Mouse (Mus musculus) 3134 (cell line): Measurements from ENCODE around the gene Gal3st2b.
"Not testable (repeated sequence)": the region's sequence is repeated elsewhere in the genome, so short reads cannot be mapped to it uniquely, and the experiment has no call there.

Experiments
- DNase-seq: peaks from one replicate; pipeline ENCODE4 v3.0.0-alpha.2; 2011; ENCODE audit warnings: low spot score; ENCODE audit not compliant: insufficient read length; ENCODE audit errors: extremely low read depth

The Gal3st2b gene

DNA sequence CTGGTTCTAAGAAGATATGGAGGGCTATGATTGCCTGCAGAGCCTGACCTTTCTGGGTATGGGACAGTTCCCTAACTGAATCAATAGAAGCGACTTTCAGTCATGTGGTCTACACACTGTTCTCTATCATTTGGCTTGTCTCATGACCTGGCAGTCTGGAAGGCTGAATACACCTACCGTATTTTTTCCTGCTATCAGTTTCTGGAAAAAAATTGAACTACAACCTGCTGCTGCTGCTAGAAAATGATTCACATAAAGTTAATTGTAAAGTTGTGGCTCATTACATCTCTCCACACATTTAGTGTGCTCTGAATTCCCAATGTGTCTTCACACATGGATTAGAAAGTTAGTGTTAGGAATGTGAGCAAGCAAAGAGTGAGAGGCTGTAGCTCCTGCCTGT, at the start of gene Gal3st2b:
Gene Gal3st2b (plus strand): TSS at position 301 of the 400 bp plus-strand sequence.
- not testable (repeated sequence) for DNase-seq

DNA sequence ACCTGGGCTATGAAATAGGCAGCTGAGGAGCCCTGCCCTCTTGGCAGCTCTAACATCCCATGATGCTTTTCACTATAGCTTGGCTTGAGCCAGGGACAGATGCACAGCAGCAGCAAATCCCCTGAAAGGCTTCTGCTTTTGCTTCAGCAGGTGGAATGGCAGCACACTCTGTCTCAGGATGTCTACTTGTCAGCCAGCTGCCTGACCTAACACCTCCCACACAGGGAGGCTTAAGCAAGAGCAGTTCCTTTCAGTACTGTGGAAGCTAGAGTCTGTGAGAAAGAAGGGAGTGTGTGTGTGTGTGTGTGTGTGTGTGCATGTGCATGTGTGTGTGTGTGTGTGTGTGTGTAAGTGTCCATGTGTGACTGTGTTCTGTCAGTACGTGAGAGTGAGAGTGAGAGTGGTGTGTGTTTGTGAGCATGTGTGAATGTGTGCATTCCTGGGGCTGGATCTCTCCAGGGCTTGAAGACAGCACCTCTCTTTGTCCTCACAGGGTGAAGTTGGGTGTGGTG, 46.5 kb upstream of the Gal3st2b start:
- DNase-seq, result not testable (repeated sequence)

DNA sequence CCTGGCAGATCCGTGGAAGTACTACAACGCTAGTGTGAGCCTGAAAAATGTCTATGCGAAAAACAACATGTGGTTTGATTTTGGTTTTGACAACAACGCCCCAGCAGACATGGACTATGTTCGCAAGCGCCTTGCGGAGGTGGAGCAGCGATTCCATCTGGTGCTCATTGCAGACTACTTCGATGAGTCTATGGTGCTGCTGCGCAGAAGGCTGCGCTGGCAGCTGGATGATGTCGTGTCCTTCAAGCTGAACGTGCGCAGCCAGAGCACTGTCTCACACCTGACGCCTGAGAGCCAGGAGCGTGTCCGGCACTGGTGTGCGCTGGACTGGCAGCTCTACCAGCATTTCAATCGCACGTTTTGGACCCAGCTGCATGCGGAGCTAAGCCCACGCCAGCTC, 43.7 kb upstream of the Gal3st2b start:
- DNase-seq, result not testable (repeated sequence)

DNA sequence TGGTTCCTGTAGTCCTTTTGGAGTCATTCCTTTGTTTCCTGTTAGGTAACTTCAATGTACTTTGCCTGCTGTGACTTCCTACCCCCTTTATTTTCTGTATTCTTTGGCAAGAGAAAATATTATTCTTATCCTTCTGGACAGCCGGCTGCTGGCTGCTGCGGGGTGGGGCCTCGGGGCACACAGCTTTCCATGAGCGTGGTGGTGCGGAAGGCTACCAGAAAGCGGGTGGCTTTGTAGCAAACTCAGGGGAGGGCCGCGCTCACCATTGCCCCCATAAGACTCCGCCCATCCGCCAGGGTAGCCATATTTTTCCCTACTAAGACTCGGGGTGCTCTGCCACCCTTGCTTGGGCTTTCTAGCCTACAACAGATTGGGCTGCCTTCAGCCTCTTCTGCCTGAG, 36.3 kb upstream of the Gal3st2b start:
- DNase-seq, result not testable (repeated sequence)

DNA sequence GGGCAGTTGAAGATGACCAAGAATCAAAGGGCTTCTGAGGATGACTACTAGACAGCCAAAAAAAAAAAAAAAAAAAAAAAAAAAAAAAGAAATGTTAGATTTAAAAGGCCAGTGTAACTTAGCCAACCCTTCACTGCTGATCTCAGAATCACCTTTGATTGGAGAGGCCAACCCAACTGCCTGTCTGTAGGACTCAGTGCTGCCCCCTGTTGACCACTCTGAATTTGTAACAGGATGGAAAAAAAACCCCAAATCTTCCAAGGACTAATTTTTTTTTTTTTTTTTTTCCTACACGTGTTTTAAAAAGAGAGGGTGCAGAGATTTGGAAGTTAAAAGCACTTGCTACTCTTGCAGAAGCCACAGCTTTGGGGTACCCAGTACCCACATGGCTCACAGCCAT, 27.2 kb upstream of the Gal3st2b start:
- DNase-seq, result not testable (repeated sequence)

DNA sequence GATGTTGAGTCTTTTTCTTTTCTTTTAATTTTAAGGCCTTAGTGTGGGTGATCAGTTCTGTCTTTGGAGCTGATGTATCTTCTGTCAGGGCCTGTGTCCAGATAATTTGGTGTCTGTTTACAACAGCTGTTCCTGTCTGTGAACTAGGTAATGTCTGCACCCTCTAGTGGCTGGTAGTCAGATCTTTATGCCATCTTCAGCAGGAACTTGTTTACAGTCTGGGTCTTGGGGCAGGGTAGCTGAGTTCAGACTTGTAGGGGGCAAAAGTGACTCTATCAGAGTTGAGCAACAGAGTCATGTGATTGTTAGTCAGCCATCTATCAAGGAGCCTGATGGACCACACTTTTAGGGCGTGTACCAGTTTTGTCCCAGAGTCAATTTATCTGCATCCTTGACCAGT, 20.7 kb upstream of the Gal3st2b start:
- DNase-seq, result not testable (repeated sequence)

DNA sequence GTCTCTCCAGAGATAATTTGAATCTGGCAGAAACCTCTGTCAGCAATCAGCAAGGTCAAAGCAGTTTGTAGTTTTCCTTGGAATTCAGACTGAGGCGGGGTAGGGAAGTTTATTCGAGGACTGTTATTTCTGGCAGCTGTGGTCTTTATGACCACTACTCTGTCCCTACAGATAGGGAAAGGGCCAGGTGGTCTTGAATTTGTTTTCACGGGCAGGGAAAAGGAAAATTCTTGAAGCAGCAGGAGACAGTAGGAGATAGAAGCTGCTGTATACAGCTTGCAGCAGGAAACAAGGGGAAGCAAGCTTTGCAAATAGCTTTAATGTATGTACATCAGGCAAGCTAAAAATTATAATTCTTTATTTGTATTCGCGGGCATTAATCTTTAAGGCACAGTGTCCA, 16.8 kb upstream of the Gal3st2b start:
- not testable (repeated sequence) for DNase-seq

DNA sequence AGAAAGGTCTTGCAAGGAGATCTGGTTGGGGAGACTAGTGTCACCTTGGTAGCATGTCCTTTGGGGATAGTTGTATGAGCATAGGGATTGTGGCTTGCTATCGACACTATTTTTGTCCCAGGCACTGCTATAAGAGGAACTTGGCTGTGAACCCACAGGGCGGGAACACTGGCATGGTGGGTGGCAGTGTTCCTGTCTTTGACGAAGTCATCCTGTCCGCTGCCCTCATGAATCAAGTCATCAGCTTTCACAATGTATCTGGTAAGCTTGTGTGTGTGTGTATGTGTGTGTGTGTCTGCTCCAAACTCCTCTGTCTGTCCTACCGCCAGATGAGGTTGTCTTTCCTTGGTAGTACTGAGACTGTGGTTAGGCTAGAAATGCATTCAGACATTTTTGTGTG, 11.4 kb upstream of the Gal3st2b start:
- not testable (repeated sequence) for DNase-seq

DNA sequence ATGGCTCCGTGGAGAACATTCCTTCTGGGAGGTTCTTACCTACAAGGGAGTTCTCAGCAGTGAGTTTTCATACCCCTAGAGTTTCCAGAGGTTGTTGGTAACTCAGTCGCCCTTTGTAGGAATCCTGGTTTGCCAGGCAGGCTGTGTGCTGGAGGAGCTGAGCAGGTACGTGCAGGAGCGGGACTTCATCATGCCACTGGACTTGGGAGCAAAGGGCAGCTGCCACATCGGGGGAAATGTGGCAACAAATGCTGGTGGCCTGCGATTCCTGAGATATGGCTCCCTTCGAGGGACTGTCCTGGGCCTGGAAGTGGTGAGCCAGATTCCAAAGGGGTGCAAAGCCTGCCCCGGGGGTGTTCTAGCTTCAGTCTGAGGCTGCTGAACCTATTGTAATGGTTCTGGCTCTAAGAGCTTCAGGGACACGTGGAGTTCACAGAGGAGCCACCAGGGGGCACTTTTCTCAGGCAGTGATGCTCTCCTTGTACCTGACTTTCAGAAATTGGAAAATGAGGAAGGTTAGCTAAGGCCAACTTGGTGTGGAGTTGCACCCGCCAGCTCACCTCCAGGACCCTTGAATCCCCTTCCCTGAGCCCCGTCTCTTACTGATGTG, 9.0 kb upstream of the Gal3st2b start:
- not testable (repeated sequence) for DNase-seq

DNA sequence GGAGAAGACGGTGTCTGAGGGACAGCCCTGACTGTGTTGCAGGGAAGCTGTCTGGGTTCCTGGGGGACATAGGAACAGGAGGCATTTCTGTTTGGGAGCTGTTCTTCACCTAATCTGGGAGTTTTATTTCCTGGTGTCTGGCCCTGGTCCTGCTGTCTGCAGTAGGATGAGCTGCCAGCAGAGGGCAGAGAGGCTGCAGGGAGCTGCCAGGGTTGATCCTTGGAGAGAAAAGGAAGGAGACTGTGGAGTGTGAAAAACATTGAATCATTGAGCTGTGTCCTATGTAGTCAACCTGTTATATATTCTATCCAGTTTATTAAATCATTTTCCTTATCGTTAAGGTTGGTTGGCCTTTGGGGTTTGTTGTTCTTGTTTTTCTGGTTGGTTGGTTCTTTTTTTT, 6.2 kb upstream of the Gal3st2b start:
- not testable (repeated sequence) for DNase-seq

DNA sequence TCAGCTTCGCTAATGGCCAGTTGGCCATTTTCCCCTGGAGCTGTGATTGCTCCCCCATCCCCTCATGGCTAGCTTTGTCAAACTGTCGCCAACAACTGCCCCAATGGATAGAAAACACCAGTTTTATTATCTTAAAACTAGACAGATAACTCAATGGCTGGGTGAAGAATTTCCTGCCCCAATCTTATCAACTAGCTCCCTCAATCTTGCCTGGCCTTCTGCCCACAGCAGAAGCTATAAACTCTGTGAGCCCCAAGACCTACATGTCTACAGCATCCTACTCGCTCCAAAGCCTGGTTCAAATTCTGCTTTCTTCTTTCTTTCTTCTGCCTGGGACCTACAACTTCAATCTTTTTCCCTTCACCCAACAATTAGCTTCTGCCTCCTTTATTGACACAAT, 951 bp upstream of the Gal3st2b start:
- not testable (repeated sequence) for DNase-seq

DNA sequence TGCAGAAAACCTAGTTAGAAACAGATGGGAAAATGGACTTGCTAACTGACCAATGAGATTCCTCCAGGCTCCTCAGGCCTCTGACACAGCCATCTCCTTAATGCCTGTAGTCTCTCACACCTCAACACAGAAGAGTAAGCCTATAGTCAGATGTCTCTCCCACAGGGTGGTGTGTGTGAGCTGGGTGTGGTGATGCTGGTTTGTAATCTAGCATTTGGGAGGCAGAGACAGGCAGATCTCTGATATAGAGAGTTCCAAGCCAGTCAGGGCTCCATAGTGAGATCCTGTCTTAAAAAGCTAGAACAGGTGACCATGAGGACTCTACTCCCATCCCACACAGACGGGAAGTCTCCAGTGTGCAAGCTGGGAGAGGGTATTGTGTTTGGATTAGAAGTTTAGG, 664 bp downstream of the Gal3st2b start:
- not testable (repeated sequence) for DNase-seq

DNA sequence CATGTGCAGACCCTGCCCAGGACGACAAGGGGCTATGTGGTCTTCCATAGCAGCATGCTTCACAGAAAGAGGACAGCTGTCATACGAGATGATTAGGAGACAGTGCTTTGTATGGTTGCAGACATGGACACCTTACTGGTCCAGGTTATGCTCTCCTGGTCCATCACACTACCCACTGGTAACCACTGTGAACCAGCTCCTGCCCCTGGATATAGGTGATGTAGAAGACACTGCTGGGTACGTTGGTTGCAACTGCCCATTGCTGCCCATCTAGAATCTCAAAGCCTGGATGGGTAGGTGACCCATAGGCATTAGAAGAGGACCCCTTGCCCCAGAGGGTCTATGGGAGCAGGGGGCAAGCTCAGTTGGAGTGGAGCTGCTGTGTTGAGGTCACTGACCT, 1.2 kb downstream of the Gal3st2b start:
- DNase-seq, result not testable (repeated sequence)

DNA sequence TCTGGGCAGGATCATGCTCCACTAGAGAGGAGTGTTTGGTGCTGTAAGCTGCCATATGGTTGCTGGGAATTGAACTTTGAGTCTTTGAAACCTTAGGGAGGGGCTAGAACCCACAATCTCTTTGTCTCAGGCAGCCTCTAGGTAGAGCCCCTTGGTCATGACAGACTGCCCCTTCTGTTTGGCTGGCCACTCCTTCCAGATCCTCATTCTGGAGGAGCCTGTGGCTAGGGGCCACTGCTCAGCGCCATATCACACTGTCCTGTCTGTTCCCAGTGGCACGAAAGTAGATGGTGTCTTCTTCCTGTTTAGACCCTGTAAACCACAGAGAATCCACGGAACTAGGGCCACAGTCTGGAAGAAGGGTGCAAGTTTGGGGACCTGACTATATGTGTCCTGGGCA, 4.5 kb downstream of the Gal3st2b start:
- DNase-seq, result not testable (repeated sequence)

DNA sequence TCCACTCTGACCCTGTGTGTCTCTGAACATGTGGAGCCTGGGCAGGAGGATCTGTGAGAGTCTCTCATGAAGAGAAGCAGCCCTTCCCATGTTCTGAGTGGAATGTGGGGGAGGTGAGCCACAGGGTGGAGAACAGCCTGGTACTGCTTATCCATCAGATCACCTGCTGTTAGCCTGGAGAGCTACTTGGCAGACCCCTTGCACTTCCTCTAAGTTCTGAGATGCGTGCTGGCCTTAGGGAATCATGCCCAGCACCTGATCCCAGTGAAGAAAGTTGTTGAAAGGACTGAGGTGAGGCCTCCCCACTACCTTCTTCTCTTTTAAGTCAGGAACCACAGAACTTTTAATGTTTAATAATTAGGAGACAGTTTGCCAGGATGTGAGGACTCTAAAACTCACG, 5.0 kb downstream of the Gal3st2b start:
- DNase-seq, result not testable (repeated sequence)

DNA sequence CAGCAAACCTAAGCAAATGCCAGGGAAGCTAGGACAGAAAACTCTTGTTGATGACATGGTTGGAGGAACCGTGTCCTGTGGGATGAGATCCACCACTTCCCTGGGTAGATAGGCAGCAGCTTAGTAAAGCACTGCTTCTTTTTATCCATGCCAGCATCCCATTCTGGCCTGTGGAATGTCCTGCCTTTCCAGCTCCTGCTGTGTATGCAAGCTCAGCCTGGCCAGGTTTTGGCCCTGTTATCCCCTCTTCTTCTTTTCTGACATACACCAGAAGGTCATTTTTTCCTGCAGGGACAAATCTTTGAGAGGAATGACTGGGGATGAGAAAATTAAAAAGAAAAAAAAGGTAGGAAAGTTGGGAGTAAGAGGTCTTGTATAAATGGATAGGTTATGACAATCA, 17.3 kb downstream of the Gal3st2b start:
- DNase-seq, result not testable (repeated sequence)

DNA sequence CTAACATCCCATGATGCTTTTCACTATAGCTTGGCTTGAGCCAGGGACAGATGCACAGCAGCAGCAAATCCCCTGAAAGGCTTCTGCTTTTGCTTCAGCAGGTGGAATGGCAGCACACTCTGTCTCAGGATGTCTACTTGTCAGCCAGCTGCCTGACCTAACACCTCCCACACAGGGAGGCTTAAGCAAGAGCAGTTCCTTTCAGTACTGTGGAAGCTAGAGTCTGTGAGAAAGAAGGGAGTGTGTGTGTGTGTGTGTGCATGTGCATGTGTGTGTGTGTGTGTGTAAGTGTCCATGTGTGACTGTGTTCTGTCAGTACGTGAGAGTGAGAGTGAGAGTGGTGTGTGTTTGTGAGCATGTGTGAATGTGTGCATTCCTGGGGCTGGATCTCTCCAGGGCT, 19.7 kb downstream of the Gal3st2b start:
- not testable (repeated sequence) for DNase-seq

DNA sequence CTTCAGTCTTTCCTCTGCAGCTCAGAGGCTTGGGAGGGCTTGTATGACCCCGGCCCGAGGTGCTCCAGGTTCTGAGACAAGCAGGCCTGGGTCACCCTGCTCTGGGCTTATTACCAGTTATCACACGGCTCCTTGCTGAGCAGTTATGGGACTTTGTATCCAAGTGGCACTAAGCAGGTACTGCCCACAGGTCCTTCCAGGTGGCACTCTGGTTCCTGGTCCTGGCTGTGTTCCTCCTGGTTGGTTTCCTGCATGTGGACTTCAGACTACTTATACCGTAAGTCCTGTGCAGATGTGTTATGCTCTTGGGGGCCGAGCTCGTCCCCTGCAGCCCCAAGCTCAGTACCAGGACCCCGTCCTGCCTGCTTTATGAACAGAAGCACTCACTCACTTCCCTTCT, 20.3 kb downstream of the Gal3st2b start:
- DNase-seq, result not testable (repeated sequence)

DNA sequence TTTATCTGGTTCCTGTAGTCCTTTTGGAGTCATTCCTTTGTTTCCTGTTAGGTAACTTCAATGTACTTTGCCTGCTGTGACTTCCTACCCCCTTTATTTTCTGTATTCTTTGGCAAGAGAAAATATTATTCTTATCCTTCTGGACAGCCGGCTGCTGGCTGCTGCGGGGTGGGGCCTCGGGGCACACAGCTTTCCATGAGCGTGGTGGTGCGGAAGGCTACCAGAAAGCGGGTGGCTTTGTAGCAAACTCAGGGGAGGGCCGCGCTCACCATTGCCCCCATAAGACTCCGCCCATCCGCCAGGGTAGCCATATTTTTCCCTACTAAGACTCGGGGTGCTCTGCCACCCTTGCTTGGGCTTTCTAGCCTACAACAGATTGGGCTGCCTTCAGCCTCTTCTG, 31.0 kb downstream of the Gal3st2b start:
- not testable (repeated sequence) for DNase-seq

DNA sequence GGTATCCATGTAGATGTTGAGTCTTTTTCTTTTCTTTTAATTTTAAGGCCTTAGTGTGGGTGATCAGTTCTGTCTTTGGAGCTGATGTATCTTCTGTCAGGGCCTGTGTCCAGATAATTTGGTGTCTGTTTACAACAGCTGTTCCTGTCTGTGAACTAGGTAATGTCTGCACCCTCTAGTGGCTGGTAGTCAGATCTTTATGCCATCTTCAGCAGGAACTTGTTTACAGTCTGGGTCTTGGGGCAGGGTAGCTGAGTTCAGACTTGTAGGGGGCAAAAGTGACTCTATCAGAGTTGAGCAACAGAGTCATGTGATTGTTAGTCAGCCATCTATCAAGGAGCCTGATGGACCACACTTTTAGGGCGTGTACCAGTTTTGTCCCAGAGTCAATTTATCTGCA, 48.4 kb downstream of the Gal3st2b start:
- DNase-seq, result not testable (repeated sequence)

DNA sequence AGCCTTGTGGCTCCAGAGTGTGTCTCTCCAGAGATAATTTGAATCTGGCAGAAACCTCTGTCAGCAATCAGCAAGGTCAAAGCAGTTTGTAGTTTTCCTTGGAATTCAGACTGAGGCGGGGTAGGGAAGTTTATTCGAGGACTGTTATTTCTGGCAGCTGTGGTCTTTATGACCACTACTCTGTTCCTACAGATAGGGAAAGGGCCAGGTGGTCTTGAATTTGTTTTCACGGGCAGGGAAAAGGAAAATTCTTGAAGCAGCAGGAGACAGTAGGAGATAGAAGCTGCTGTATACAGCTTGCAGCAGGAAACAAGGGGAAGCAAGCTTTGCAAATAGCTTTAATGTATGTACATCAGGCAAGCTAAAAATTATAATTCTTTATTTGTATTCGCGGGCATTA, 52.3 kb downstream of the Gal3st2b start:
- not testable (repeated sequence) for DNase-seq

DNA sequence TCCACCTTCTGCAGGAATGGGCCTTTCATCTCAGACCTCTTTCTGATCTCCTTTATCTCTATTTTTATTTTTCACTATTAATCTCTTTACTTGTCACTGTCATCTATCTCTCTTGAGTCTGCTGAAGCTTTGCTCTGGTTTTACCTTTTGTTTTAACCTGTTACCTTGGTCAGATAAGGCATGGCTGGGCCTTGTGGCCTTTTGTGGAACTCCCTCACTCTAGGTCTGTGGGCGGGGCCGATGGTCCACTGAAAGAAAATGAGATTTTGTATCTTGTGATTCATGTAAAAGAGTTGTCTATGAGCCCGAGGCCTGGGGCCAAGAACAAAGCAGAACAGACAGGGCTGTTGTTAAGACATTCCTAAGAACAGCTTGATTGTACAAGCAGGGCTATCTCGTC, 52.7 kb downstream of the Gal3st2b start:
- not testable (repeated sequence) for DNase-seq

DNA sequence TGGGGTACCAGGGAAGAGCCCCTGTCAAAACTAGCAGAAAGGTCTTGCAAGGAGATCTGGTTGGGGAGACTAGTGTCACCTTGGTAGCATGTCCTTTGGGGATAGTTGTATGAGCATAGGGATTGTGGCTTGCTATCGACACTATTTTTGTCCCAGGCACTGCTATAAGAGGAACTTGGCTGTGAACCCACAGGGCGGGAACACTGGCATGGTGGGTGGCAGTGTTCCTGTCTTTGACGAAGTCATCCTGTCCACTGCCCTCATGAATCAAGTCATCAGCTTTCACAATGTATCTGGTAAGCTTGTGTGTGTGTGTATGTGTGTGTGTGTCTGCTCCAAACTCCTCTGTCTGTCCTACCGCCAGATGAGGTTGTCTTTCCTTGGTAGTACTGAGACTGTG, 57.7 kb downstream of the Gal3st2b start:
- not testable (repeated sequence) for DNase-seq
